Comparison of ENCODE assay signal across 11 mouse cellular contexts in genomic region chr7:140971479-140972171, GRCm38 (mm10). TPM values are rescaled to one million over a fixed set of nuclear protein-coding genes. Genes with fewer than 3 reads are reported as not detected.
DNase-seq lines count a peak whose midpoint lies in the region; ATAC-seq and TF ChIP-seq lines count a peak whose summit lies in the region.
"Had no signal": no experiment of that assay in that cellular context is flagged by ENCODE, and none has a peak within 500 bp of the region (broad histone marks: within the 10 kb centered on the region; RNA-seq: fewer than 3 reads in every experiment).

No protein-coding gene starts in this region.

- peak overlapping the region; percentile 24 for H3K4me2 ChIP-seq in intestine, embryonic 15.5 days (replicated peaks)
- H3K4me2 ChIP-seq in lung, embryonic 14.5 days: no peak overlapping the region

- H3K27me3 ChIP-seq in spleen, adult 2 months (ENCODE audit: control insufficient read depth, insufficient read depth, low read length): no peaks in the 10 kb centered on the region
- no peaks in the 10 kb centered on the region for H3K27me3 ChIP-seq in intestine, embryonic 15.5 days (replicated peaks)
- no peaks in the 10 kb centered on the region for H3K27me3 ChIP-seq in lung, embryonic 14.5 days (ENCODE audit: insufficient read depth, low read length)
- no peaks in the 10 kb centered on the region for H3K27me3 ChIP-seq in thymus, adult 2 months (ENCODE audit: control insufficient read depth, insufficient read depth, low read length)

- H3K27ac ChIP-seq in spleen, adult 2 months (ENCODE audit: insufficient read depth, low read length): peak overlapping the region; percentile 43
- peak overlapping the region; percentile 91 for H3K27ac ChIP-seq in intestine, embryonic 15.5 days
- H3K27ac ChIP-seq in lung, embryonic 14.5 days (ENCODE audit: low read depth): peak overlapping the region; percentile 68; the same call in 1 of the 2 replicates
- no peak overlapping the region for H3K27ac ChIP-seq in thymus, adult 2 months (ENCODE audit: control insufficient read depth, insufficient read depth, low read length)

- no peak for TF ChIP-seq POLR2A in spleen, adult 2 months (IDR thresholded peaks at IDR 0.05; ENCODE audit: low read depth, low read length)
- TF ChIP-seq POLR2A in thymus, adult 2 months (IDR thresholded peaks at IDR 0.05; ENCODE audit: control insufficient read depth, extremely low read depth, insufficient read depth, low read length, poor library complexity): no peak

- no peak overlapping the region for H3K9ac ChIP-seq in intestine, embryonic 15.5 days
- H3K9ac ChIP-seq in lung, embryonic 14.5 days: no peak overlapping the region

- ATAC-seq in intestine, embryonic 15.5 days: peak; percentile 70
- peak; percentile 58 for ATAC-seq in lung, embryonic 14.5 days (ENCODE audit: insufficient read depth)
- no peak for ATAC-seq in frontal cortex, adult (ENCODE audit: low TSS enrichment)
- ATAC-seq: forebrain, embryonic 14.5 days had no signal

- H3K4me3 ChIP-seq in spleen, adult 2 months (ENCODE audit: extremely low read depth, insufficient read depth, insufficient read length): no peak overlapping the region
- H3K4me3 ChIP-seq in intestine, embryonic 15.5 days (replicated peaks): no peak overlapping the region
- H3K4me3 ChIP-seq in lung, embryonic 14.5 days (ENCODE audit: low read depth, low read length): no peak overlapping the region
- H3K4me3 ChIP-seq in thymus, adult 2 months (ENCODE audit: control insufficient read depth, insufficient read depth, low read length): no peak overlapping the region
- H3K4me3 ChIP-seq: myocyte had no signal

- no peak for TF ChIP-seq CTCF in spleen, adult 2 months (IDR thresholded peaks at IDR 0.05; ENCODE audit: extremely low read depth, insufficient read depth, insufficient read length, insufficient replicate concordance)
- no peak for TF ChIP-seq CTCF in lung, embryonic 14.5 days (IDR thresholded peaks at IDR 0.05; ENCODE audit: low read depth)
- TF ChIP-seq CTCF in thymus, adult 2 months (IDR thresholded peaks at IDR 0.05; ENCODE audit: borderline replicate concordance, control insufficient read depth, extremely low read depth, insufficient read depth, low read length, poor library complexity): no peak

- WGBS in spleen, adult 2 months: 86% methylated on average over 8 of the region's 8 CpGs
- WGBS in intestine, embryonic 15.5 days: 44% methylated on average over 8 of the region's 8 CpGs
- 37% methylated on average over 8 of the region's 8 CpGs for WGBS in lung, embryonic 14.5 days
- WGBS in thymus, adult 2 months: 95% methylated on average over 8 of the region's 8 CpGs

- no peaks in the 10 kb centered on the region for H3K36me3 ChIP-seq in spleen, adult 2 months (ENCODE audit: control insufficient read depth, insufficient read depth, low read length)
- no peaks in the 10 kb centered on the region for H3K36me3 ChIP-seq in intestine, embryonic 15.5 days
- no peaks in the 10 kb centered on the region for H3K36me3 ChIP-seq in lung, embryonic 14.5 days (ENCODE audit: insufficient read depth)
- no peaks in the 10 kb centered on the region for H3K36me3 ChIP-seq in thymus, adult 2 months (ENCODE audit: control insufficient read depth, insufficient read depth, low read length)

- no peak for DNase-seq in spleen, adult 2 months (ENCODE audit: low read depth in 1 of 2, low spot score in 2 of 2)
- DNase-seq in spleen, postnatal 14 days (ENCODE audit: low spot score in 2 of 2): no peak
- peak; percentile 77 for DNase-seq in lung, embryonic 14.5 days
- no peak for DNase-seq in urinary bladder, postnatal 25 days (ENCODE audit: low spot score)
- no peak for DNase-seq in thymus, adult 2 months
- DNase-seq in layer of hippocampus, postnatal 10 days (ENCODE audit: low spot score in 2 of 2): no peak

- H3K4me1 ChIP-seq in spleen, adult 2 months (ENCODE audit: control insufficient read depth, insufficient read depth, insufficient read length): 0 out of 2 replicates have a peak, but pooled peaks cover 2% of the 10 kb centered on the region
- peaks cover 31% of the 10 kb centered on the region for H3K4me1 ChIP-seq in intestine, embryonic 15.5 days (replicated peaks)
- H3K4me1 ChIP-seq in lung, embryonic 14.5 days (ENCODE audit: insufficient read depth): 0 out of 2 replicates have a peak, but pooled peaks cover 10% of the 10 kb centered on the region
- H3K4me1 ChIP-seq in thymus, adult 2 months (replicated peaks; ENCODE audit: control insufficient read depth, insufficient read depth, low read length): no peaks in the 10 kb centered on the region

- no peaks in the 10 kb centered on the region for H3K9me3 ChIP-seq in intestine, embryonic 15.5 days
- no peaks in the 10 kb centered on the region for H3K9me3 ChIP-seq in lung, embryonic 14.5 days (ENCODE audit: low read depth, low read length)

RNA-seq across cellular contexts. Expression of gene Ifitm1, which starts 4.6 kb away (rescaled TPM):
- 159 and 265 TPM in 2 replicates for polyA plus RNA-seq in spleen, adult 2 months (2012; rRNA removed)
- 145 and 148 TPM in 2 replicates for polyA plus RNA-seq in intestine, embryonic 15.5 days (2015; fragmentation: Nextera tagmentation; extraction: Ambion mirVana)
- 35.4 and 42.5 TPM in 2 replicates for polyA plus RNA-seq in lung, embryonic 14.5 days (2014; fragmentation: Nextera tagmentation; extraction: Ambion mirVana)
- polyA plus RNA-seq in thymus, adult 2 months (2012; rRNA removed): 39.0 and 60.9 TPM in 2 replicates
- 1 to 10 TPM; 3.6 to 5.5 TPM for total RNA-seq in layer of hippocampus, postnatal 10 days (2021)

RNA-seq across cellular contexts. Expression of gene Ifitm2, which starts 15.8 kb away (rescaled TPM):
- 279 and 436 TPM in 2 replicates for polyA plus RNA-seq in spleen, adult 2 months (2012; rRNA removed)
- polyA plus RNA-seq in intestine, embryonic 15.5 days (2015; fragmentation: Nextera tagmentation; extraction: Ambion mirVana): 1,251 and 1,347 TPM in 2 replicates
- 1,035 and 1,087 TPM in 2 replicates for polyA plus RNA-seq in lung, embryonic 14.5 days (2014; fragmentation: Nextera tagmentation; extraction: Ambion mirVana)
- 207 and 296 TPM in 2 replicates for polyA plus RNA-seq in thymus, adult 2 months (2012; rRNA removed)
- total RNA-seq in layer of hippocampus, postnatal 10 days (2021): 10 to 100 TPM; 20.3 to 27.0 TPM

RNA-seq across cellular contexts. Expression of gene Gm45717, which starts 15.9 kb away (rescaled TPM):
- not detected in 2 replicates for polyA plus RNA-seq in spleen, adult 2 months (2012; rRNA removed)
- polyA plus RNA-seq in intestine, embryonic 15.5 days (2015; fragmentation: Nextera tagmentation; extraction: Ambion mirVana): 0.69 TPM in 1 of 2 replicates, not detected in the other
- not detected in 2 replicates for polyA plus RNA-seq in lung, embryonic 14.5 days (2014; fragmentation: Nextera tagmentation; extraction: Ambion mirVana)
- polyA plus RNA-seq in thymus, adult 2 months (2012; rRNA removed): not detected in 2 replicates
- not detected for total RNA-seq in layer of hippocampus, postnatal 10 days (2021)
- total RNA-seq: layer of hippocampus, postnatal 25 days had no signal
- polyA plus RNA-seq: forebrain, embryonic 14.5 days had no signal

RNA-seq across cellular contexts. Expression of gene Ifitm5, which starts 21.5 kb away (rescaled TPM):
- 1.2 and 1.3 TPM in 2 replicates for polyA plus RNA-seq in spleen, adult 2 months (2012; rRNA removed)
- 2.4 and 3.4 TPM in 2 replicates for polyA plus RNA-seq in intestine, embryonic 15.5 days (2015; fragmentation: Nextera tagmentation; extraction: Ambion mirVana)
- polyA plus RNA-seq in lung, embryonic 14.5 days (2014; fragmentation: Nextera tagmentation; extraction: Ambion mirVana): 1.0 and 1.3 TPM in 2 replicates
- 0.43 and 0.81 TPM in 2 replicates for polyA plus RNA-seq in thymus, adult 2 months (2012; rRNA removed)
- not detected for total RNA-seq in layer of hippocampus, postnatal 10 days (2021)
- total RNA-seq: layer of hippocampus, postnatal 25 days had no signal
- polyA plus RNA-seq: forebrain, embryonic 14.5 days had no signal

RNA-seq across cellular contexts. Expression of gene Pgghg, which starts 30.4 kb away (rescaled TPM):
- polyA plus RNA-seq in spleen, adult 2 months (2012; rRNA removed): 21.2 and 26.0 TPM in 2 replicates
- polyA plus RNA-seq in intestine, embryonic 15.5 days (2015; fragmentation: Nextera tagmentation; extraction: Ambion mirVana): 21.6 and 21.9 TPM in 2 replicates
- 20.7 and 22.6 TPM in 2 replicates for polyA plus RNA-seq in lung, embryonic 14.5 days (2014; fragmentation: Nextera tagmentation; extraction: Ambion mirVana)
- 60.1 and 68.6 TPM in 2 replicates for polyA plus RNA-seq in thymus, adult 2 months (2012; rRNA removed)
- total RNA-seq in layer of hippocampus, postnatal 10 days (2021): 1 to 10 TPM; 4.2 to 5.0 TPM
